Mouse (Mus musculus) testis, adult 10 weeks (tissue): Measurements from ENCODE around the gene Lrrc28. TPM values are rescaled to one million over a fixed set of nuclear protein-coding genes. Genes with fewer than 3 reads are reported as not detected.

Source experiments
- polyA plus RNA-seq: library from polyadenylated mRNA; stranded (reverse); fragments of 350-450 nt; fragmentation: Illumina TruSeq; extraction: RNeasy Lipid Tissue Mini Kit (QIAGEN cat#74804); gene quantifications from one replicate; pipeline ENCODE4 v1.2.3, GENCODE M21; 2014; ENCODE audit warnings: low read depth, low replicate concordance

The Lrrc28 gene
- polyA plus RNA-seq, result 259 TPM

DNA sequence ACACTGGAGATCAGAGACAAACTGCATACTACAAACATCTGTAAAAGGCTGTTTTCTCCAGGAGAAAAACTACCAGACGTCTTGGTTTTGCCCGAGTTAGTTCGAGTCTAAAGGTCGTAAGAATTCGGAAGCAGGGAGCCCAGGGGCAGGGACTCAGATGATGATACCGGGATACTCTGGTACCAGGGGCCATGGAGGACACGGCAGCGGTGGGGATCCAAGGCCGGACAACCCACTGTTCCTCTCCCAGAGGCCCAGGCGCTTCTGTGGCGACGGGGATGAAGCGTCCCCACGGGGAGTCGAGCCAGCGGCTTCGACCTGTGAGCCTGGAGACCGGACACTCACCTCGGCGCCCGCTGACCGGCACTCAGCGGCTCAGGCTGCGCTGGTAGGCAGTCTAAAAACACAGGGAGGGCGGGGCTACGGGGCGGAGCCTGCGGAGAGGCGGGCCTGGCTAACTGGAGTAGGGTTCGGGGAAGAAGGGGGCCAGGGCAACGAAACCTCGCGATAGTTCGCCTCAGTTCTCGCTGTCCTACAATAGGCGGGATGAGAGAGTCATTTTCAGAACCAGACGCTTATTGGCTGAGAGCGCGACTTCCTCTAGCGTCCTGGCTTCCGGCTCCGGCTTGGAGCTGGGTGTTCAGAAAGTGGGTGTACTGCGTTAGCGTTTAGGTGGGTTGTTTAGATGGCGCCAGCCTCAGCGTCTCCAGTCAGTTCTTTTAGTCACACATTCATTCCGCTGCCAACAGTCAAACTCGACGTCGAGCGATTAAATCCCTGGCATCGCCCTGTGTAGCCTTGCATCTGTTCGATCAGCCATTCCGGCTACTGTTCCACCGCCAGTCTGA is at the start of gene Lrrc28:
Lrrc28 (minus strand) TSS at position 436 of the 848 bp plus-strand sequence.

DNA sequence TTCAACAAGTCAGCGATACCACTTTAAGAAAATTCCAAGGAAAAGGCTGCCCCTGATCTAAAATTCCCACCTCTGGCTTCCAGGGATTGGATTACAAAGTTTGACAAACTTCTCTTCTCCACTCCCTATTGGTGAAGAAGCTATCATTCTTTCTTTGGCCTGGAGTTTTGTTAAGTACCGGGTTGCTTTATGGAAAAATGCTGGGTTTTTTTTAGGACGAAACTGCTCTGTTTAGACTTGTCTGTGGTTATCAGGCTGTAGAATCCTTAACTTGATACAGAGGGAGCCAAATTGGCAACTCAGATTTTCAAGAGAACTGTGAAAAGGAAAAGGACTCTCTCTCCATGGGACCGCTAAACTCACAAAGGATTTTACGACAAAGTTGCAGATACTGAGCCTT is 2.2 kb upstream of the Lrrc28 start, which contains the start of gene Ttc23:
Ttc23 (plus strand) TSS at position 134 of the 400 bp plus-strand sequence.

Other genes with a start within 250 kb of the Lrrc28 start
- gene Ttc23, start 2.1 kb upstream of the Lrrc28 start, polyA plus RNA-seq, result 116 TPM
- 4.9 TPM for gene Synm, start 114.5 kb upstream of the Lrrc28 start, polyA plus RNA-seq